Mouse (Mus musculus): Measurements from ENCODE around the gene Crtc2. TPM values are rescaled to one million over a fixed set of nuclear protein-coding genes. Genes with fewer than 3 reads are reported as not detected.

Gene Crtc2
- 62.1 and 70.6 TPM in 2 replicates for polyA plus RNA-seq (2012; rRNA removed)

DNA sequence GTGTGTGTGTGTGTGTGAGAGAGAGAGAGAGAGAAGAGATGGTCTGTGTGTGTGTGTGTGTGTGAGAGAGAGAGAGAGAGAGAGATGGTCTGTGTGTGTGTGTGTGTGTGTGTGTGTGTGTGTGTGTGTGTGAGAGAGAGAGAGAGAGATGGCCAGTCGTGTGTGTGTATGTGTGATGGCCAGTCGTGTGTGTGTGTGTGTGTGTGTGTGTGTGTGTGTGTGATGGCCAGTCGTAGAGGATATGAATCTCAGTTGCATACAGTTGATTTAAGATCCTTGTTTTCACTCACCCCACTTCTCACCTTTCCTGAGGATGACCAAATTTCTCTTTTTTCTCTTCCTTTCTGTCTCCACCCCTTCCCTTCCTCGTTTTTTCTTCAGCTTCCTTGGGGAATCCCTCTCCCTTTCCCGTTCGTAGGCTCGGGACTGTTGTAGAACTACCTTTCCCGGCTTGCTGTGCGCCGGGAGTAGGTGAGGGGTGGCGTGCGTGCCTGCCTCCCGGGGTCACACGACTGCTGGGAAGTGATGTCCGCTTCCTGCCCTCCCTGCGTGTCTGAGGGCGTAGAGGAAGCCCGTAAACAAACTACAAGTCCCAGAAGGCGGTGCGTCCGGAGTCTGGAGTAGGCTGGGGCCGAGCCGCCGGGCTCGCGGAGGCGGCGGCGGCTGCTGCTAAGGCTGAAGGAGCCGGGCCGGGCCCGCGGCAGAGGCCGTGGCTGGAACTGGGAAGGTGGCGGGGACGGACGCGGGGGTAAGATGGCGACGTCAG lies at the start of gene Crtc2:
Crtc2 (plus strand) TSS at position 511 of the 766 bp plus-strand sequence.

GRCm38 (mm10) chr3:90213377-90213866 lies 40.5 kb upstream of the Crtc2 start, which contains the start of the genes Rps27 and Rab13:
TSS of gene Rps27 (minus strand) at chr3:90213651.
TSS of gene Rab13 (plus strand) at chr3:90213695.

GRCm38 (mm10) chr3:90231507-90232333 lies 22.2 kb upstream of the Crtc2 start, which contains the start of gene Jtb:
TSS of gene Jtb (plus strand) at chr3:90231597.

DNA sequence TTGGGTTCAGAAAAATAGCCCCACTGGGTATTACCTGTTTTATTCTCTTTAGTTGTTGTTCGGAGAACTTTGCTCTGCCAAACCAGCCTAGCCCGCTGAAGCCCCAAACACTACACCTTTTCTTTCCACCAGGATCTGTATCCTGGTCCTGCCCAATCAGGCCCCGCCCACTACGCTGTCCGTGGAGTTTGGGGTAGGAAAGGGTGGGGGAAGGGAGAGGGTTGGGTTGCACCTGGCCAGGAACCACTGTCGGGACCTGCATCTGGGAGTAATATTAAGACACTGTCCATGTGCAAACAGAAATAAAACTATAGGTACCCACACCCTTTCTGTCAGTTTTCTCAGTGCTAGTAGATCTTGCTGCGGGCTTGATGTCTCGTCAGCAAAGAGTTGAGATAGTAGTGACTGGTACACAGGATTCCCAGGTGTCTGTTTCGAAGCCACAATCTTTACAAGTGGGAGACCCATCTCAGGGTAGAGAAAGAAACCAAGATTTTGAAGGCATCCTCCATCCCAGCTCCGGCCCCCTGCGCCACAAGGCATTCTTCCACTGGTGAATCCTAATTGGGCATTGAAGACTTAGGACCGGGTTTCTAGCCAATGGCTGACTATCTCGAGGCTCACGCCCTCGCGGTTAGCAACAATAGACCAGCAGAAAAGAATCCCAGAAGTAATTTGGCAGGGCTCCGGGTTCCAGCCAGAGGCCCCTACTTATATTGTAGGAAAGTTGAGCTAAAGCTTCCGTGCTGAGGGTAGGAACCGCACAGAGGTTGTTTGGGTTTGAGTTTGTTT lies 10.8 kb upstream of the Crtc2 start, which contains the start of gene Creb3l4:
Creb3l4 (minus strand) TSS at position 529 of the 792 bp plus-strand sequence.

GRCm38 (mm10) chr3:90247960-90248745 lies 5.8 kb upstream of the Crtc2 start, which contains the start of gene Slc39a1:
TSS of gene Slc39a1 (plus strand) at chr3:90248172.

DNA sequence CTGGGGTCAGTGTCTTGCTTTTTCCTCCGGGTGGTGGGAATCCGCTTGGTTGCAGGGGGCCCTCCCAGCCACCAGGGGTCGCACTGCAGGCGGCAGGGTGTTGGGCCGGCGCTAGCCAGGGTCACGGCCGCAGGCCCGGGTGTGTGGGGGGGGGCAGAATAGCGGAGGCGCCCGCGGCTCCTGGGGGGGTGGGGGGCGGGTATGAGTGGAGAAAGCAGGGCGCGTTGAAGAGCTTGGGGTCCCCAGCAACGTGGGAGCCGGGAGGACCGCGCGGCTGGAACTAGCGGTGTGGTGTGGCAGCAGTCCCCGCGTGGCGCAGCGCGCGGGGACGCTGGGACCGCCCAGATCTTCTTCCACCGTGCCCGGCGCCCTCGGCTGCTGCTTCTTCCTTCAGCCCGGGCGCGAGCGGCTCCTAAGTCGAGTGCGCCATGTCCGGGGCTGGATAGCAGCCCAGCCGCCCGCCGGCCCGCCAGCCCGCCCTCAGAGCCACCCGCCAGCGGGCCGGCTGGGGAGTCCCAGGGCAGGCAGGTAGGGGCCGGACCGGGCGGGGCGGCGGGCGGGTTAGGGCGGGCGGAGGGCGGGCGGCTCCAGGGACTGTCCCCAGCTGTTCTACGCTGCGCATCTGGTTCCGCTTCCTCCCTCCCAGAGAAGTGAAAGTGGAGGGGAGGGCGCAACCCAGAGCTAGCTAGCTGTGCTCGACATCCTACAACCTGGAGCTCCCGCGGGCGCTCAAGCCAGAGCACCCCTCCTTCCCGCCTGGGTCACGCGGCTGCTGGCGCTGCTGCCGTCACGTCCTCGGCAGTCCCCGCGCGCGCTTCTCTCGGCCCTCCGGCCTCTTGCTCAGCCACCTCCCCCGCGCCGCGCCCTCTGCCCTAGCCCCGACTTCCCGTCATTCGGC lies 11.3 kb downstream of the Crtc2 start, which contains the start of gene Dennd4b:
Dennd4b (plus strand) TSS at position 152 of the 898 bp plus-strand sequence.

DNA sequence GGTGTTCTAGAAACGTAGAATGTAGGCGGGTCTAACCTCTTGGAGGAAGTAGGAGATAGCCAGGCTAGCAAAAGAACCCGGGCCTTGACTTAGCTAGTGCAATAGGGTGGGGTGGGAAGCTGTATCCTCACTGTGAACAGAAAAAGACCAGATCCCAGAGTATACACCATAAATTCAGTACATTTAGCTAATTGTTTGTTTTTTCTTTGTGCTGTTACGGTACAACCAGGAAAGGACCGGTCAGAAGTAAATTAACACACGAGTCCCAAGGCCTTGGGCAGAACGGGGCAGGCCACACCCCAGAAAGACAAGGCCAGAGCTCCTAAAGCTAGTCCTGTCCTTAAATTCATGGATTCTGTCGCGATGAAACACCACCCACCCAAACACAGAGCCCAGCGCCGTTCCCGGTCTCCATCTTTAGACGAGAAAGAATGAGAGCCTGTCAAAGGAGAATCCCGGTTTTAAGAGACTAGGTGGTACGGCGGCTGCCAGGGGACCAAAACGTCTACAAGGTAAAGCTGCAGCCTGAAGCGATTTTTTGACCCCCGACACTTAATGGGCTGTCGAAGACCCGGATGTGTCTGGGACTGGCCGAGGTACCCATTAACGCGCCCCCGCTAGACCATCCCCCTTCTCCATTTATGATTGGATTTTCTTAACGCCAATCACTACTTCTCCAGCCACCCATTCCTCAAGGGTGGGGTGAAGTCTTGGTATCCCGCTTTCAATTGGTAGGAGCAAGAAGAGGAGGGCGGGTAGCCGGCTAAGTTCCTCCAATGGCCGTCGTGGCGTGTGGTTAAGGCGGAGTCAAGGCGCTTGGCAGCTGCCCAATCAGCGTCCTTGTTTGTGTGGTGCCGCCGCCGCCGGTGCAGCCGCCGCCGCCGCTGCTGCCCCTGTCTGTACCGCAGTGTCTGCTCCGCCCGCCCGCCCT lies 38.6 kb downstream of the Crtc2 start, which contains the start of gene Gatad2b:
Gatad2b (plus strand) TSS at position 834 of the 931 bp plus-strand sequence.

Other genes with a start within 250 kb of the Crtc2 start
- gene 4933434E20Rik, start 202.5 kb upstream of the Crtc2 start, polyA plus RNA-seq (2012; rRNA removed) = 91.8 and 99.7 TPM in 2 replicates
- gene Ubap2l, start 201.5 kb upstream of the Crtc2 start, polyA plus RNA-seq (2012; rRNA removed) = 152 and 168 TPM in 2 replicates
- gene Tpm3, start 181.5 kb upstream of the Crtc2 start, polyA plus RNA-seq (2012; rRNA removed) = 224 and 236 TPM in 2 replicates
- 2.0 and 2.5 TPM in 2 replicates for gene Nup210l, start 150.0 kb upstream of the Crtc2 start, polyA plus RNA-seq (2012; rRNA removed)
- 2,671 and 2,744 TPM in 2 replicates for gene Rps27, start 40.5 kb upstream of the Crtc2 start, polyA plus RNA-seq (2012; rRNA removed)
- gene Rab13, start 40.5 kb upstream of the Crtc2 start, polyA plus RNA-seq (2012; rRNA removed) = 20.0 and 25.5 TPM in 2 replicates
- 64.0 and 67.6 TPM in 2 replicates for gene Jtb, start 22.6 kb upstream of the Crtc2 start, polyA plus RNA-seq (2012; rRNA removed)
- gene Creb3l4, start 10.7 kb upstream of the Crtc2 start, polyA plus RNA-seq (2012; rRNA removed) = 2.2 and 2.9 TPM in 2 replicates
- 27.4 and 33.3 TPM in 2 replicates for gene Slc39a1, start 6.0 kb upstream of the Crtc2 start, polyA plus RNA-seq (2012; rRNA removed)
- gene Dennd4b, start 11.0 kb downstream of the Crtc2 start, polyA plus RNA-seq (2012; rRNA removed) = 22.6 and 23.6 TPM in 2 replicates
- gene Gatad2b, start 39.0 kb downstream of the Crtc2 start, polyA plus RNA-seq (2012; rRNA removed) = 31.6 and 35.4 TPM in 2 replicates
- gene Slc27a3, start 135.8 kb downstream of the Crtc2 start, polyA plus RNA-seq (2012; rRNA removed) = 41.9 and 54.3 TPM in 2 replicates
- 54.7 and 56.2 TPM in 2 replicates for gene Ints3, start 179.5 kb downstream of the Crtc2 start, polyA plus RNA-seq (2012; rRNA removed)
- 6.2 and 9.0 TPM in 2 replicates for gene Npr1, start 211.7 kb downstream of the Crtc2 start, polyA plus RNA-seq (2012; rRNA removed)
- gene Ilf2, start 222.0 kb downstream of the Crtc2 start, polyA plus RNA-seq (2012; rRNA removed) = 195 and 228 TPM in 2 replicates
- gene Snapin, start 236.9 kb downstream of the Crtc2 start, polyA plus RNA-seq (2012; rRNA removed) = 47.3 and 49.6 TPM in 2 replicates

All from central nervous system, embryonic 14 days (tissue).